Mouse (Mus musculus) brown adipose tissue, adult 24 weeks (tissue): ENCODE data around the gene Myl6. TPM values are rescaled to one million over a fixed set of nuclear protein-coding genes. Genes with fewer than 3 reads are reported as not detected.

ENCODE experiments used
- H3K27ac ChIP-seq: fragments of 200-500 bp; replicated peaks from 2 replicates; pipeline ENCODE4 v1.5.1; 2012; ENCODE audit warnings: low read depth, mild to moderate bottlenecking, low read length
- H3K4me1 ChIP-seq: fragments of 200-500 bp; 2 replicates; pipeline ENCODE4 v1.6.1; 2012; ENCODE audit warnings: low read length, mixed read lengths; ENCODE audit not compliant: control insufficient read depth, insufficient read depth, insufficient read length
- H3K4me3 ChIP-seq: fragments of 200-500 bp; 2 replicates; pipeline ENCODE4 v1.5.1; 2012; ENCODE audit warnings: low read depth, mild to moderate bottlenecking, low read length, moderate library complexity; ENCODE audit not compliant: insufficient read depth
- polyA plus RNA-seq: library from polyadenylated mRNA; stranded (reverse); fragments of >200 nt; gene quantifications from 2 replicates; pipeline ENCODE4 v1.2.4, GENCODE M21; 2012; ENCODE audit not compliant: missing spikeins, insufficient read depth, insufficient read length

Gene Myl6
- polyA plus RNA-seq, 1 experiment, result 1,414 TPM

GRCm38 (mm10) chr10:128488776-128489175 is 5.2 kb downstream of the Myl6 start:
- no peaks in the 10 kb centered on the region for H3K4me1 ChIP-seq
- no peak overlapping the region for H3K4me3 ChIP-seq
- H3K27ac ChIP-seq, result no peak overlapping the region

- Histone ChIP-seq H3K4me1 (no peaks in the 10 kb centered on the region), H3K27ac (no peak overlapping the region), H3K4me3 (no peak overlapping the region)
These were observed 5.9 kb downstream of the Myl6 start for GRCm38 (mm10) chr10:128487861-128488712.

- Histone ChIP-seq H3K4me3 (no peak overlapping the region), H3K27ac (no peak overlapping the region), H3K4me1 (no peaks in the 10 kb centered on the region)
These were observed 7.6 kb downstream of the Myl6 start for GRCm38 (mm10) chr10:128486370-128486769.

- Histone ChIP-seq H3K4me1 (no peaks in the 10 kb centered on the region), H3K4me3 (no peak overlapping the region), H3K27ac (no peak overlapping the region)
These were observed 19.6 kb downstream of the Myl6 start for GRCm38 (mm10) chr10:128474366-128474765.

- peaks cover 5% of the 10 kb centered on the region; the same call in 1 of the 2 replicates for H3K4me1 ChIP-seq
- 0 out of 2 replicates have a peak overlapping the region, but pooled peaks have one; percentile 5 for H3K27ac ChIP-seq
- H3K4me3 ChIP-seq, result peak overlapping the region; percentile 98
These were observed 33.7 kb downstream of the Myl6 start for GRCm38 (mm10) chr10:128460270-128460630.

GRCm38 (mm10) chr10:128459409-128460269 is 34.3 kb downstream of the Myl6 start:
- peak overlapping the region; percentile 98 for H3K4me3 ChIP-seq
- peak overlapping the region; percentile 98 for H3K27ac ChIP-seq
- peaks cover 5% of the 10 kb centered on the region; the same call in 1 of the 2 replicates for H3K4me1 ChIP-seq

GRCm38 (mm10) chr10:128458719-128459408 is 35.1 kb downstream of the Myl6 start, which contains the start of gene Smarcc2:
TSS of gene Smarcc2 (plus strand) at chr10:128459248.
- Histone ChIP-seq H3K27ac (peak within 1 kb of the TSS; percentile 98), H3K4me3 (peak within 1 kb of the TSS; percentile 98), H3K4me1 (peaks cover 5% of the 10 kb centered on the region; the same call in 1 of the 2 replicates)

GRCm38 (mm10) chr10:128458348-128458718 is 35.6 kb downstream of the Myl6 start:
- H3K4me1 ChIP-seq, result peaks cover 5% of the 10 kb centered on the region; the same call in 1 of the 2 replicates
- peak overlapping the region; percentile 97 for H3K4me3 ChIP-seq
- H3K27ac ChIP-seq, result peak overlapping the region; percentile 74

- Histone ChIP-seq H3K4me1 (peaks cover 5% of the 10 kb centered on the region; the same call in 1 of the 2 replicates), H3K4me3 (no peak overlapping the region), H3K27ac (no peak overlapping the region)
These were observed 36.3 kb downstream of the Myl6 start for GRCm38 (mm10) chr10:128457676-128458075.

- Histone ChIP-seq H3K27ac (no peak overlapping the region), H3K4me1 (peaks cover 2% of the 10 kb centered on the region; the same call in 1 of the 2 replicates), H3K4me3 (peak overlapping the region; percentile 24; the same call in 1 of the 2 replicates)
These were observed 38.7 kb downstream of the Myl6 start for GRCm38 (mm10) chr10:128455280-128455679.

GRCm38 (mm10) chr10:128454471-128454870 is 39.5 kb downstream of the Myl6 start:
- Histone ChIP-seq H3K27ac (no peak overlapping the region), H3K4me1 (no peaks in the 10 kb centered on the region), H3K4me3 (no peak overlapping the region)

GRCm38 (mm10) chr10:128451014-128451413 is 42.9 kb downstream of the Myl6 start:
- no peak overlapping the region for H3K27ac ChIP-seq
- H3K4me1 ChIP-seq, result no peaks in the 10 kb centered on the region
- no peak overlapping the region for H3K4me3 ChIP-seq

GRCm38 (mm10) chr10:128445407-128445806 is 48.5 kb downstream of the Myl6 start:
- Histone ChIP-seq H3K27ac (peak overlapping the region; percentile 58), H3K4me3 (no peak overlapping the region), H3K4me1 (peaks cover 2% of the 10 kb centered on the region; the same call in 1 of the 2 replicates)

GRCm38 (mm10) chr10:128444354-128444753 is 49.6 kb downstream of the Myl6 start:
- H3K4me3 ChIP-seq, result no peak overlapping the region
- no peak overlapping the region for H3K27ac ChIP-seq
- H3K4me1 ChIP-seq, result peaks cover 12% of the 10 kb centered on the region

GRCm38 (mm10) chr10:128442718-128443117 is 51.2 kb downstream of the Myl6 start:
- Histone ChIP-seq H3K4me3 (no peak overlapping the region), H3K4me1 (peaks cover 15% of the 10 kb centered on the region), H3K27ac (no peak overlapping the region)
